Mouse (Mus musculus) lung, adult 18-20 months (tissue): ENCODE measurements around the gene Lrp4.

Experiments
- DNase-seq, 2 experiments: peaks; one replicate each; pipeline ENCODE4 v3.0.0; 2022; ENCODE audit warnings: mixed read lengths in 2 of 2

The Lrp4 gene

GRCm38 (mm10) chr2:91457259-91457655 lies at the start of gene Lrp4:
TSS of gene Lrp4 (plus strand) at chr2:91457511.
- DNase-seq: peak; percentile 76

- DNase-seq: no peak
These were observed 49.3 kb upstream of the Lrp4 start for GRCm38 (mm10) chr2:91408031-91408430.

GRCm38 (mm10) chr2:91411473-91411872 lies 45.8 kb upstream of the Lrp4 start:
- DNase-seq: no peak

- DNase-seq: peak; percentile 68 to 73
These were observed 45.0 kb upstream of the Lrp4 start for GRCm38 (mm10) chr2:91412361-91412760.

GRCm38 (mm10) chr2:91413811-91414210 lies 43.5 kb upstream of the Lrp4 start:
- no peak for DNase-seq

GRCm38 (mm10) chr2:91421641-91422040 lies 35.7 kb upstream of the Lrp4 start:
- no peak for DNase-seq

- no peak for DNase-seq
These were observed 33.1 kb upstream of the Lrp4 start for GRCm38 (mm10) chr2:91424061-91424720.

- DNase-seq: no peak
These were observed 31.0 kb upstream of the Lrp4 start for GRCm38 (mm10) chr2:91426321-91426720.

GRCm38 (mm10) chr2:91429146-91429545 lies 28.2 kb upstream of the Lrp4 start:
- DNase-seq: no peak

GRCm38 (mm10) chr2:91429915-91430599 lies 27.3 kb upstream of the Lrp4 start:
- no peak for DNase-seq

- no peak for DNase-seq
These were observed 26.8 kb upstream of the Lrp4 start for GRCm38 (mm10) chr2:91430600-91430919.

GRCm38 (mm10) chr2:91436713-91437112 lies 20.6 kb upstream of the Lrp4 start:
- DNase-seq: no peak

- DNase-seq: no peak
These were observed 20.0 kb upstream of the Lrp4 start for GRCm38 (mm10) chr2:91437116-91437815.

- DNase-seq: no peak
These were observed 18.0 kb upstream of the Lrp4 start for GRCm38 (mm10) chr2:91439271-91439670.

- DNase-seq: no peak
These were observed 17.4 kb upstream of the Lrp4 start for GRCm38 (mm10) chr2:91439876-91440275.

GRCm38 (mm10) chr2:91440686-91441085 lies 16.6 kb upstream of the Lrp4 start:
- DNase-seq: peak; percentile 64 to 69

GRCm38 (mm10) chr2:91441715-91442114 lies 15.6 kb upstream of the Lrp4 start:
- DNase-seq: peak in 1 of 2 experiments; percentile 35

- no peak for DNase-seq
These were observed 15.1 kb upstream of the Lrp4 start for GRCm38 (mm10) chr2:91442241-91442640.

GRCm38 (mm10) chr2:91444286-91444892 lies 12.9 kb upstream of the Lrp4 start, which contains the start of gene 1110051M20Rik:
TSS of gene 1110051M20Rik (minus strand) at chr2:91444704.
- DNase-seq: peak; percentile 86 to 90

- no peak for DNase-seq
These were observed 7.6 kb upstream of the Lrp4 start for GRCm38 (mm10) chr2:91449662-91450061.

GRCm38 (mm10) chr2:91450316-91450715 lies 7.0 kb upstream of the Lrp4 start:
- DNase-seq: no peak

GRCm38 (mm10) chr2:91452658-91453057 lies 4.7 kb upstream of the Lrp4 start:
- no peak for DNase-seq
